Mouse (Mus musculus) ovary, postnatal 36 days (tissue): ENCODE results near the gene Klc4.
A peak's percentile ranks its signal among the peaks of the same experiment; 100 is the strongest.

ENCODE experiments used
- DNase-seq: peaks from one replicate; pipeline ENCODE4 v3.0.0; 2022; ENCODE audit warnings: low spot score, mixed read lengths

Gene Klc4

DNA sequence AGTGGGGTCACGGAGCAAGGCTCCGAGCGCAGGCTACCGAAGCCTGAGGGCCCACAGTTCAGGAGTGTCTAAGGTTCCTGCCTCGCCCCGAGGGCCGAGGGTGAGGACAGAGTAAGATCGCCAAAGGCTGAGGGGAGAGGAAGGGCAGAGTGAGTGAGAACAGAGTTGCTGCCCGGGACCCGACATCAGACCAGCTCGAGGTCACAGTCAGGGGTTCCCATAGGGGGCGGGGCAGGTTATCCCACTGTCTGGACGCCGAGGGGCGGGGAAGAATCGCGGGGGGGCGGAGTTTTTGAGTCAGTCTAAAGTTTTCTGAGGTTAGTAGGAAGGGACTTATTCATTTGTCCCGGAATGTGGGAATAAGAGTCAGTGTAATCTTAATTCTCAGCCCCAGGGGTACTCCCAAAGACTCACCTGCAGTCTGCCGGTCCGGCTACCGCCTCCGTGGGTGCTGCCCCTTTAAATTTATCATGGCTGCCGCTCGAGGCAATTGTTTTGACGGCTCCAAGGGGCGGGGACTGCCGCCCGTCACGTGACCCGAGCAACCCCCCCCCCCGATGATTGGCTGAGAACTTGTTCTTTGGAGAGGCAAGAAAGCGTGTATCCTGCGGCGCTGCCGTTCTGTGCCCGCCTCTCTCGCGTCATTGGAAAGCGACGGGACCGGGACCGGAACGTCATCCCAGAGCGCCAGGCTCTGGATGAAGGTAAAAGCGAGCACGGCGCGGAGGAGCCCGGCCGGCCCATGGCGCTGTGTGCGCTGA, at the start of gene Klc4, which contains the start of gene Mrpl2:
Klc4 (minus strand) TSS at position 462 of the 761 bp plus-strand sequence.
Mrpl2 (plus strand) TSS at position 669 of the 761 bp plus-strand sequence.
- peak; percentile 98 for DNase-seq

DNA sequence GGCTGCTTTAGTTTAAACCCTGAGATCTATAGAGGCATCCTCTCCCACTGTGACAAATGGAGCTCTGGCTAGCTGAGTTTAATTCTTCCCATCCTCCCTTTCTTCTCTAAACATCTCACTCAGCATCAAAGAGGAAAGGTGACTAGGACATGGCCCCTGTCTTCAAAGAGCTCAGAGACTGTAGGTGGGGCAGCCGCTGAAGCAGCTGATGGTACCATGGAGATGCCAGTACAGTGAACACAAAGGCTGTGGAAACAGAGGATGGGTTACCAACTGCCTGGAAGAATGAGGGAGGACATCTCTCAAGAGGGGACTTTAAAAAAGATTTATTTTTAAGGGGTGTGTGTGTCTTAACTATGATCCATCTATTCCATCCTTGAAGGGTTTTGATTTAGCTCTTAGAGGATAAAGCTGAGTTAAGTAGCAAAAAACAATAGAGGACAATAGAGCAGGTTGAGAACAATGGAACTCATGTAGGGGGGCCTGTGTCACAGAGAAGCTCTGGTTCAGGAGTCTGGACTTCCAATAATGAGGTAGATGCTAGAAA, 48.8 kb upstream of the Klc4 start:
- no peak for DNase-seq

DNA sequence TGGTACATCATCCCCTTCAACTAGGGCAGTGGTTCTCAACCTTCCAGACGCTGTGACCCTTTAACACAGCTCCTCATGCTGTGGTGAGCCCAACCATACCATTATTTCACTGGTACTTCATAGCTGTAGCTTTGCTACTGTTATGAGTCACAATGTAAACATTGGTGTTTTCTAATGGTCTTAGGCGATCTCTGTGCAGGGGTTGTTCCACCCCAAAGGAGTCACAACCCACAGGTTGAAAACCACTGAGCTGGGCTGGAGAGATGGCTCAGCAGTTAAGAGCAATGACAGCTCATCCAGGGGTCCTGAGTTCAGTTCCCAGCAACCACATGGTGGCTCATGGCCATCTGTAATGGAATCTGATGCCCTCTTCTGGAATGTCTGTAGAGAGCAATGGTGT, 45.6 kb upstream of the Klc4 start:
- DNase-seq = no peak

DNA sequence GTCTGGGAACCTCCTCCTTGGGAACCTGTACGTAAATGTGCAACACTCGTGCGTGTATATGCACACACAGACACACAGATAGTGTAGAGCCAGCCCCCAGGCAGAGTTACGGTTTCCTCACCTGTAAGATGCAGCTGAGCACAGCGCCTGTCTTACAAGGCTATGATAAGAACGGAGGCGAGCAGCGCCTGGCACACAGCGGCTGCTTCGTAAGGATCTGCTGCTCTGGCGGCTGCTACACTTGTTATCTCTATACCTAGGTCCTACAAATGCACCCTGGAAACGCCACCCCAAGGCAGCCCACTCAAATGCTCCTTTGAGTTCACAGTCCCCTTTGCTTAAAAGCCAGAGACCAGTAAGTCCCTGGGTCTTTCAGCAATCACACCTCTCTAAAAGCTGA, 44.8 kb upstream of the Klc4 start:
- no peak for DNase-seq

DNA sequence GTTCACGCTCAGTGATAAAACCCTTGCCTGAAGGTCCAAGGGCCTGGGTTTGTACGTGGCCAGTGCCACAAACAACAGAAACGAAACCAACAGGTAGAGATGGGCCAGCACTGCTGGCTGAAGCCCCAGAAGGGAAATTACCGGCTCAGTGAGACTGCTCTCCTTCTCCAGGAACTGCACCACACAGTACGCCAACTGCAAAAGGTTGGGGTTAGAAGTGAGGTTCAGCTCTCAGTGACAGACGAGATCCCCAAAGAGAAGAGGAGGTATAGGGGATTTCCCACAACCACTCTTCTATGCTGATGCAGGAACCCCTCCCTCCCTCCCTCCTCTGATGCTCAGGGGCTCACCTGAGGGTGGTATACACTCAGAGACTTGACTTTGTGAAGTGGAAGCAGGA, 40.1 kb upstream of the Klc4 start:
- DNase-seq = no peak

DNA sequence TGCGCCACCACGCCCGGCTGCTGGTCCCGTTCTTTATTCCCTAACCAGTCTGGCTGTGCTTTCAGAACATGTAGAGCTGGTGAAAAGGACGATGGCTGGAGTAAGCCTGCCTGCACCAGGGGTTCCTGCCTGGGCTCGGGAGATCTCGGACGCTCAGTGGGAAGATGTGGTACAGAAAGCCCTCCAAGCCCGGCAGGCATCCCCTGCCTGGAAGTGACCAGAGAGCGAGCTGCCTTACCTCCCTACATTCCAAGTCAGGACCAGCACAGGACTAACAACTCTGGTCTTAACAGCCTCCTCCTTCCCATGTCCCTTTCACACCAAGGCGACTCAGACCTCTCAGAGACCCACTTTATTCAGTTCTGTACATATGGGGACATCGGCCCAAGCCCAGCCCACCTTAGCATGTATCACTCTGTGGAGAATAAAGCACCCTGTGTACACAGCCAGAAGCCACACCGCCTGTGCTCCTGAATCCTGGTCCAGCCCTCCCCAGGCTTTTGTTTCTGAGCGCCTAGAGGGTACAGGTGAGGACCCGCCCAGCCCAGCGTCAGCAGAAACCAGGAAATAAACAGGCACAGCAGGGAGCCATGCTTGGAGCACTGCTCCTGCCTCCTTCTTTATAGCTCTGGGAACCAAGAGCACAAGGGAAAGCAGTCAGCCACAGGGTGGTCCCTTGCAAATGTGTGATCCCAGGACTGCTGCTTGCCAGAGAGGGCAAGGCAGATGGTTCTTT, 37.0 kb upstream of the Klc4 start:
- DNase-seq = no peak

DNA sequence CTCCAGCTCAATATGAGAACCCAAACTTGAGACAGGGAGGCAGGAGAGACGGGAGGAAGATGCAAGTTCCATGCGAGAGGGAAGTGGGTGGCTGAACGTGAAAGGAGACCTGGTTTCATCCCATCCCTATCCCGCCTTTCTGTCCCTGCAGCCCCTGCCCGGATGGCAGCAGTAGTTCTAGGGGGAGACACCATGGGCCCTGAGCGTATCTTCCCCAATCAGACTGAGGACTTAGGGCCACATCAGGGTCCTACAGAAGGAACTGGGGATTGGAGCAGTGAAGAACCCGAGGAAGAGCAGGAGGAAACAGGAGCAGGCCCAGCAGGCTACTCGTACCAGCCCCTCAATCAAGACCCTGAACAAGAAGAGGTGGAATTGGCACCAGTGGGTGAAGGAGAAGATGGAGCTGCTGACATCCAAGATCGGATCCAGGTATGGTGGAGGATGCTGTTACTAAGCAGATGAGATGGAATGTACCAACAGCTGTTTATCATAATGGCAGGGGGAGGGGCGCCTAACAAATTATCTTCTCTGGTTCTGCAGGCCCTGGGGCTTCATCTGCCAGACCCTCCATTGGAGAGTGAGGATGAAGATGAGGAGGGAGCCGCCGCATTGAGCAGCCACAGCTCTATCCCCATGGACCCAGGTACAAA, 35.8 kb upstream of the Klc4 start:
- DNase-seq = no peak

DNA sequence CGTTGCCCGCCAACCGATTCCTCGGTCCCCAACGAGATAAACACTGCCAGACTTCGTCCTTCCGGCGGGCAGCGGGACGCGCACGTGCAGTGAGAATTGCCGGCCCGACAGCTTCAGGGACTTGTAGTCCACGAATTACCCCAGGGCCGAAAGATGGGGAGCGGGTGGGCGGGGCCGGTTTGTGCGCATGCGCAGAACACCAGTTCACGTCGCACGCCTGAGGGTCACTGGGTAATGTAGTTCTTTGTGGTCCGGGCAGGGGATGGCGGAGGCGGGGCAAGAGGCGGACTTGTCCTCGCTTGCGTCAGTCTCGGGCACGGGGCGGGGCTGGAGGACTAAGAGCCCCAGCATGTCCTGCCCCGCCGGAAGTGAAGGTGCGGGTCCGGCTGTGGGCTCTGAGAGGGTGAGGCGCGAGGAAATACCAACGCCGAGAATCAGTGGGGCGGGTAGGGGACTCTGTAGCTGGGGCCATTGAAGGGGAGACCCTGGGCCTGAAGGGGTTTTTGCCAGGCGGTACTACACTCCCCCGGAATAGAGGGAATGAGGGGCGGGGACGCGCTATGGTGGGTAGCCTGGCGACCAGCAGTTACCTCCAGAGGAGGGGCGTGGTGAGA, 35.0 kb upstream of the Klc4 start, which contains the start of gene Klhdc3:
Klhdc3 (minus strand) TSS at position 155 of the 614 bp plus-strand sequence.
- peak; percentile 97 for DNase-seq

DNA sequence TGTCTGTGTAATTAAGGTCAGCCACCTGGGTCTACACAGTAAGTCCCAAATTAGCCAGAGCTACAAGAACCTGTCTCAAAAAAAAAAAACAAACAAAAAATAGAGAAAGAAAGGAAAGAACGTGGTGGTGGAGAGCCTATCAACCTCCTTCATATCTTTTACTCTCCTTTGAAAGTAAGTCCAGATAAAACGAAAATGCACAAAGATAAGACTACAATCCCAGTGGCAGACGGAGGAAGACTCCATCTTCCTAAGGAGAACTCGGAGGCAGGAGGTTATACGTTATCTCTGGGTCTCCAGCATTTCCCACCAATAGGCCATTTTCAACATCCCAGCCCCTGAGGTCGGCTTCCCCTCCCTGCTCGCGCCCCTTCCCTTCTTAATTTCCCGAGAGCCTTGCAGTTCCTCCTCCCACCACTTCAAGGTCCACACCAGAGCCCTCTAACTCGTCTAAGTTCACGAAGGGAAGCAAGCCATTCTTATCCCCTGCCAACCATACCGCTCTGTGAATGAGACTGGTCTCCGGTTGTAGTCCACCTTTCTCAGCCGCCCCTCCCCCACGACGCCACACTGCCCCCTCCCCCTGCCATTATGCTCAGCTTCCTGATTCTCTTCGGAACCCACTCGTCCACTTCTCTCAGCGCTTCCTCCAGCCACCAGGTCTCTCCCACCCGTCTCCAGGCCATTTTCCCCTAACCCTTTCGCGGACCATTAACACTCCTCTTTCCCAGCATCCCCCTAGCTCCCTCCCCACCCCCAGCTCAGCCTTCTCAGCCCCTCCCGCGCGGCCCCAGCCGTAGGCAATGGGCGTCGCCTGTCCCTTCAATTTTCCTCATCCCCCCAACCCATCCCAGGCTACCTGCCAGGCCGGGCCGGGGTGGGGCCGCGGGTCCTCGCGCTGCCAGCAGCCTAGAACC, 34.3 kb upstream of the Klc4 start:
- DNase-seq = no peak

DNA sequence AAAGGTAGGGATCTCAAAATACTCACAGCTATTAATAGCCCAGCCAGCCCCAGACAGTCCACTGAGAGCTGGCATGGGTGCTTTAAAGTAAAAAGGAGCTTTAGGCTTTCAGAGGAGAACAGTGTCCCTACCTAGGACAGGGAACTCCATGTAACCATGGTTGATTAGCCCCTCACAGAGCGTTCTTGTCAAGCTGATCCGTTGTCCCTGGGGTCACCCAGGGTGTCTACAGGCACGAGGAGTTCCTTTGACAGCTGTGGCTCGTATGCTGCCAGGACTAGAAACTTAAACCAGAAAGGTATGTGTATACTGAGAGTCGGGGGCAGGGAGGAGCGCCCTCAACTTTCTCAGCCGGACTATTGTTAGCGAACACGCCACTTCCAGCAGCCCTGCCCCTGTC, 33.1 kb upstream of the Klc4 start:
- no peak for DNase-seq

DNA sequence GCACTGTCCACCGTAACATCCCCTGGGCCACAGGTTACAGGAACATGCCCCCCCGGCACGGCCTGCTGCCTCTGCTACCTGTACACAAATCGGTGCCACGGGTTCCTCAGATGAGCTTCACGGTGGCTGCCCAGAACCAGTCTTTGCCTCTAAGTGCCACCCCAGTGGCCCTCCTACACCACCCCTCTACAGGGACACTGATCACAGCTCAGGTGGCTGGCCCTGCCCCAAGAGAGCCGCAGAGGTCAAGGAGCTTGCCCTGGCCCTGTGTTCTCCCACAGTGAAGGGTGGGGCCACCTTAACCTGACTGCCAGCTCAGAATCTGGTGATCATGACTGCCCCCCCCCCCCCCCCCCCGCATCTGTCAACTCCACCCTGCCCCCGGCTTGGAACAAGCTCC, 32.6 kb upstream of the Klc4 start, which contains the start of gene Mea1:
Mea1 (plus strand) TSS at position 378 of the 400 bp plus-strand sequence.
- no peak for DNase-seq

DNA sequence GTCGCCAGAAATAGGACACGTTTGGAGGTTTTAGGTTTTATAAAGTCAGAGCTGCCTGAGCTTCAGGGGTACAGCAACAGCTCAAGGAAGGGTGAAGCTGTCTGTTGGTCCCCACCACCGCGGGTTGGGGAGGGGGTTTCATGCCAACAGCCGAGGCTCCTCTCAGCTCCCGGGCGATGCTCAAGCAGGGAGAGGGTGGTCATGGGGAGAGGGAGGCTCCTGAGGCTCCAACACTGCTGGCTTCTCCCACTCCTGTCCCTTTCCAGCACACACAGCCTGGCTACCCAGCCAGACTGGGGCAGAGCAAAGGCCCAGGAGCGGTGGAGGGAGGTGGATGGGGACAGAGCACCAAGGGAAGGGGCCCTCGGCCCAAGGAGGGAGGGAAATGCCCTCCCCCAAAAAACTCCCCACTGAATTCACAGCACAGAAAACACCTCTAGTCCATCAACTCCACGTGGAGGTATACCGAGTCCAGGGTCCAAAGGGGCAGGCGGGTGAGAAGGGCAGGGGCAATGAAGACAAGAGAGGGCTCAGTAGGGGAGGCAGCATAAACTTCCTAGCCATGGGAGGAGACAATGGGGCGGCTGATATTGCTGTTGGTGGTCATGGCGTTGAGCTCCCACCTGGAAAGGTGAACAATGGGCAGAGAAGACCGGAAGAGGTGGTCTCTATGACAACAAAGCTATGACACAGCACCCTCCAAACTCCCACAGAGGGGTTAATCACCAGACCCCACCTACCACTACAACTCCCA, 28.9 kb upstream of the Klc4 start:
- no peak for DNase-seq

DNA sequence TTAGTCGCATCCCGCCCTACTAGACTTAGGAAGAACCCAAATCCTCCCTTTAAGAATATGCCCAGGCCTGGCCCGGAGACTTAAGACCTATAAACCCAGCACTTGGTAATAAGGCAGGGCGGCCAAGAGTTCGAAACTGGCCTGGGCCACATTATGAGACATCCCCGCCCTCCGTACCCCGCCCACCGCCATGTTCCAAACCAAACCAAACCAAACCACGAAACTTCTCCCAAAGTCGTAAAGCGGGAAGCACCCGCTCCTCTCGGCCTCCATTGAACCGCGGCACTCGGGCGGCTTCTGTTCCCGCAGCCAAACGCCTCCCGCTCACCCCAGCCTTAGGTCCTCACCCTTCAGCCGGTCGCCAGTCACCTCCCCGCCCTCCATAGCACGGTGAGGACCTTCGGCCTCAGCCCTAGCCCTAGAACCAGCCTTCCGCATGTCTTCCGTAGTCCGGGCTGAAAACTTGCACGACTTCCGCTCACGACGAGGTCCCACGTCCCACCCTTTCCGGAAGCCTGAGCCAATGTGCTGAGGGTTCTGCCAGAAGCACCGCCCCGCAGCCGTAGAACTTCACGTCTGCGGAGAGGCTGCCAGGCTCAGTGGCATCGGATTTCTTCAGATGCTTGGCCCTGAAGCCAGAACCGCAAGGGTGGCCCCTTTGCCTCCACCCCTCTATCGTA, 28.2 kb upstream of the Klc4 start, which contains the start of gene Rrp36:
Rrp36 (minus strand) TSS at position 503 of the 680 bp plus-strand sequence.
- peak; percentile 87 for DNase-seq

DNA sequence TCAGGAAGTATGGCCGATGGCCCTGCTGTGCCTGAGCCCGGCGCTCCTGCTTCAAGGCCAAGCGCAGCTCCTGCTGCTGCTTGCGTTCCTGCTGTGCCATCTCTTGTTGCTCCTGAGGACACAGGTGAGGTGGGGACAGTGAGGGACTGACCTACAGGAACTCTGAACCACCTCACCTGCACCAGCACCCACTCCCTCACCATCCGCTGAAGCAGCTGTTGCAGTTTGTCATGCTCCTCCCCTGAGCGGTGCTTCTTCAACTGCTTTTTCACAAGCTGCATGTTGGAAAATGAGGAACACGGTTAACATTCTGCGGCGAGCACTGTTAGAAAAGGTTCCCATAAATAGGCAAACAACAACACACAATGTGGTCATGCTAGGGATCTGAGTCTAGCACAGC, 24.1 kb upstream of the Klc4 start:
- DNase-seq = no peak

DNA sequence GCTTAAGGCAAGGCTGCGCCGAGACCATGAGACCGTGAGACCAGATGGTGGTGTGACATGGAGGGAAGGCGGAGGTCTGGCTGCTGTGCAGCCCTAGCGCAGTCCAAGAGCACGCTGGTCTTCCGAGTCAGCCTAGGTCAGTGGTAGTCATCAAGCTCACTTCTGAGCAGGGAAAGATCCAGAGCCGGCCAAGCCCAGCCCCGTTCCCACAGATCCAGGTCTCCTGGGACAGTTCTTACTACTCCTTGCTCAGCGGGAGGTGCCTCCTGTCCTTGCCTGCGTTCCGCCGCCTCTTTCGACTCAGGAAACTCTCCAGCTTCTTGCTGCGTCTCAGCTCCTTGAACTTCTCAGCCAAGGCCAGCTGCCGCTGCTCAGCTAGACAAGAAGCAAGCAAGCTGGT, 21.9 kb upstream of the Klc4 start:
- no peak for DNase-seq

DNA sequence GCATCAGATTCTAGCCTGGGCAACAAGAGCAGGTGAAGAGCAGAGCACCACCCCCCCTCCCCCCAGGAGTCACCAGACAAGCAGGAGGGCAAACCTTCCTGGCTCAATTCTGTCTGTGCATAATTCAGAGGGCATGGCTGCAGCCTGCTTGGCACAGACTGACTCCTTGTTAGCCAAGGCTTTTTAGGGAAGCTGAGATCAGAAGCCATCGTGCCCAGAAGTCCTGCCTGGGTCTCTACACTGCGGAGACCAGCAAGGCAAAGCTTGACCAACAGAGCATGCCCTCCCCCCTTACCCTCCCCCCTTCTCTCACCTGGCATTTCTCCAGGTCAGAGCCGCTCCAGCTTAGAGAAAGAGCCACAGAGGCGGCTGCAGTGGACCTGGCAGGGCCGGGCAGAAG, 16.9 kb upstream of the Klc4 start:
- no peak for DNase-seq

DNA sequence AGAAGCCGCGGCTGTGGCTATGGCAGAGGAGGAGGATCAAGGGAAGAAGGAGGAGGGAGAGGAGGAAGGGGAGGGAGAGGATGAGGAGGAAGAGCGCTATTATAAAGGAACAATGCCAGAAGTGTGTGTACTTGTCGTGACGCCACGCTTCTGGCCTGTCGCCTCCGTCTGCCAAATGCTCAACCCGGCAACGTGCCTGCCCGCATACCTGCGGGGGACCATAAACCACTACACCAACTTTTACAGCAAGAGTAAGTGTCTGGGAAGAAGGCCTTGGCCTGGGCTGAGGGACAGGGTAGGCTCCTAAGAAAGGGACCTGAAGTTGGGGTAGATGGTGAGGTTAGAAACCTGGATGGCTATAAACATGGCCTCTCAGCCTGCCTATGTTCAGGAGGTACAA, 16.2 kb upstream of the Klc4 start:
- DNase-seq = no peak

DNA sequence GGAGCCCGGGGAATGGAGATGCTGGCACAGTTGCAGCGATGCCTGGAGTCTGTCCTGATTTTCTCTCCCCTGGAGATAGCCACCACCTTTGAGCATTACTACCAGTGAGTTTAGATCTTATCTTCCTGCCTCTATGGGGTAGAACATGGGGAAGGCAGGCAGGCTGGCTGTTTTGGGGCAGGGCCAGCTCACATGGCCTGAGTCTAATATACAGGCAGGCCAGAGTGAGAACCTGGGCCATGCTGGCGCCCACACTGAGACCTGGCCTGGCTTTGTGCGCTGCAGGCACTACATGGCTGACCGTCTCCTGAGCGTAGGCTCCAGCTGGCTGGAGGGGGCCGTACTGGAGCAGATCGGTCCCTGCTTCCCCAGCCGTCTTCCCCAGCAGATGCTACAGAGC, 15.5 kb upstream of the Klc4 start:
- DNase-seq = no peak

DNA sequence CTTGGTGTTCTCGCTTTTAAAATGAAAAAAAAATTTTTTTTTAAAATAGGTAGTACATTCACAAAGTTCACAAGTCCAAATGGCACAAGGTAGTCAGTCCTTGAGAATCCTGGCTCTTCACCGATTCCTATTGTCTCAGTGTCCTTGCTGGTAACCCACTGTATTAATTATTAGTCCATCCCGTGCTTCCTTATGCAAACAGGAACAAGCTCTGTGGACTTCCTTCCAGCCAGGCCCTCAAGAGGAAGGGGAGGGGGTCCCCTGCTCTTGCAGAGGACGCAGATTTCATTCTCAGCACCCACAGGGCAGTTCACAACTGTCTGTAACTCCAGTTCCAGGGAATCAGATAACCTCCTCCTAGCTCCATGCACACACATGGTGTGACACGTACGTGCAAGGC, 10.2 kb upstream of the Klc4 start:
- no peak for DNase-seq
